In genomic region chr5:118170888-118171529, GRCm38 (mm10) we compare ENCODE assay signal across 8 mouse cellular contexts. TPM values are rescaled to one million over a fixed set of nuclear protein-coding genes. Genes with fewer than 3 reads are reported as not detected.
A peak's percentile ranks its signal among the peaks of the same experiment; 100 is the strongest.
DNase-seq lines count a peak whose midpoint lies in the region; ATAC-seq and TF ChIP-seq lines count a peak whose summit lies in the region.

No protein-coding gene starts in this region.

- WGBS in thymus, adult 2 months: 3% methylated on average over 25 of the region's 25 CpGs
- under 1% methylated on average over 25 of the region's 25 CpGs for WGBS in embryonic facial prominence, embryonic 15.5 days
- 2% methylated on average over 25 of the region's 25 CpGs for WGBS in liver, embryonic 13.5 days (ENCODE audit: insufficient replicate concordance)
- 3% methylated on average over 25 of the region's 25 CpGs for WGBS in small intestine, adult 2 months

- ATAC-seq in embryonic facial prominence, embryonic 15.5 days (ENCODE audit: insufficient number of reproducible peaks, low FRiP score, low TSS enrichment, low read depth): no peak
- ATAC-seq in liver, embryonic 13.5 days (ENCODE audit: low read depth): no peak

- peak; percentile 33 for DNase-seq in thymus, adult 2 months
- no peak for DNase-seq in thymus, postnatal 10 days (ENCODE audit: low spot score in 2 of 2)
- DNase-seq in induced T-regulatory cell, adult 2 months (ENCODE audit: low read depth): peak; percentile 52
- no peak for DNase-seq in liver, embryonic 13.5 days
- no peak for DNase-seq in ovary, postnatal 36 days (ENCODE audit: low spot score)
- DNase-seq in urinary bladder, postnatal 36 days (ENCODE audit: low spot score in 2 of 2): no peak

- TF ChIP-seq CTCF in thymus, adult 2 months (IDR thresholded peaks at IDR 0.05; ENCODE audit: borderline replicate concordance, control insufficient read depth, extremely low read depth, insufficient read depth, low read length, poor library complexity): no peak
- TF ChIP-seq CTCF in small intestine, adult 2 months (IDR thresholded peaks at IDR 0.05; ENCODE audit: extremely low read depth, insufficient read length, insufficient replicate concordance, low read depth, low read length): no peak

- H3K9me3 ChIP-seq in embryonic facial prominence, embryonic 15.5 days (replicated peaks): 0 out of 2 replicates have a peak, but pooled peaks cover 4% of the 10 kb centered on the region
- H3K9me3 ChIP-seq in liver, embryonic 13.5 days (replicated peaks): no peaks in the 10 kb centered on the region; the same call in 1 of the 2 replicates

- TF ChIP-seq POLR2A in thymus, adult 2 months (IDR thresholded peaks at IDR 0.05; ENCODE audit: control insufficient read depth, extremely low read depth, insufficient read depth, low read length, poor library complexity): no peak
- no peak for TF ChIP-seq POLR2A in small intestine, adult 2 months (IDR thresholded peaks at IDR 0.05; ENCODE audit: low read depth, low read length)

- no peak overlapping the region for H3K4me3 ChIP-seq in thymus, adult 2 months (ENCODE audit: control insufficient read depth, insufficient read depth, low read length)
- peak overlapping the region; percentile 40 for H3K4me3 ChIP-seq in embryonic facial prominence, embryonic 15.5 days (replicated peaks)
- H3K4me3 ChIP-seq in liver, embryonic 13.5 days (replicated peaks): peak overlapping the region; percentile 43; the same call in 1 of the 2 replicates
- H3K4me3 ChIP-seq in small intestine, adult 2 months (ENCODE audit: low read depth, low read length): peak overlapping the region; percentile 13; the same call in 1 of the 2 replicates

- H3K9ac ChIP-seq in embryonic facial prominence, embryonic 15.5 days: no peak overlapping the region
- H3K9ac ChIP-seq in liver, embryonic 13.5 days: no peak overlapping the region

- peaks cover 17% of the 10 kb centered on the region for H3K4me1 ChIP-seq in thymus, adult 2 months (replicated peaks; ENCODE audit: control insufficient read depth, insufficient read depth, low read length)
- peaks cover 36% of the 10 kb centered on the region for H3K4me1 ChIP-seq in embryonic facial prominence, embryonic 15.5 days
- peaks cover 14% of the 10 kb centered on the region for H3K4me1 ChIP-seq in liver, embryonic 13.5 days (replicated peaks)
- peaks cover 13% of the 10 kb centered on the region for H3K4me1 ChIP-seq in small intestine, adult 2 months (ENCODE audit: control insufficient read depth, insufficient read depth, insufficient read length, low read length)

- no peak overlapping the region for H3K27ac ChIP-seq in thymus, adult 2 months (ENCODE audit: control insufficient read depth, insufficient read depth, low read length)
- H3K27ac ChIP-seq in embryonic facial prominence, embryonic 15.5 days (replicated peaks): no peak overlapping the region
- H3K27ac ChIP-seq in liver, embryonic 13.5 days: no peak overlapping the region
- no peak overlapping the region for H3K27ac ChIP-seq in small intestine, adult 2 months (ENCODE audit: insufficient read depth, low read depth, low read length)

- H3K4me2 ChIP-seq in embryonic facial prominence, embryonic 15.5 days (replicated peaks): peak overlapping the region; percentile 69
- no peak overlapping the region for H3K4me2 ChIP-seq in liver, embryonic 13.5 days

- no peaks in the 10 kb centered on the region for H3K36me3 ChIP-seq in thymus, adult 2 months (ENCODE audit: control insufficient read depth, insufficient read depth, low read length)
- H3K36me3 ChIP-seq in embryonic facial prominence, embryonic 15.5 days: no peaks in the 10 kb centered on the region
- H3K36me3 ChIP-seq in liver, embryonic 13.5 days: no peaks in the 10 kb centered on the region
- no peaks in the 10 kb centered on the region for H3K36me3 ChIP-seq in small intestine, adult 2 months (ENCODE audit: control insufficient read depth, insufficient read depth, low read length)

- H3K27me3 ChIP-seq in thymus, adult 2 months (ENCODE audit: control insufficient read depth, insufficient read depth, low read length): peaks cover 29% of the 10 kb centered on the region
- H3K27me3 ChIP-seq in embryonic facial prominence, embryonic 15.5 days: peaks cover 85% of the 10 kb centered on the region
- H3K27me3 ChIP-seq in liver, embryonic 13.5 days: peaks cover 95% of the 10 kb centered on the region
- peaks cover 74% of the 10 kb centered on the region for H3K27me3 ChIP-seq in small intestine, adult 2 months (ENCODE audit: control insufficient read depth, insufficient read depth, low read length)

RNA-seq across cellular contexts. Expression of gene Hrk, which starts 6.6 kb away (rescaled TPM):
- 0.06 and 0.07 TPM in 2 replicates for polyA plus RNA-seq in thymus, adult 2 months (2012; rRNA removed)
- polyA plus RNA-seq in embryonic facial prominence, embryonic 15.5 days (2015; fragmentation: Nextera tagmentation; extraction: Ambion mirVana): 0.36 and 0.63 TPM in 2 replicates
- 0.01 TPM in 1 of 2 replicates, not detected in the other for polyA plus RNA-seq in liver, embryonic 13.5 days (2015; fragmentation: Nextera tagmentation; extraction: Ambion mirVana)
- polyA plus RNA-seq in small intestine, adult 2 months (2012; rRNA removed): not detected in 2 replicates

RNA-seq across cellular contexts. Expression of gene Fbxw8, which starts 15.7 kb away (rescaled TPM):
- 18.0 and 20.9 TPM in 2 replicates for polyA plus RNA-seq in thymus, adult 2 months (2012; rRNA removed)
- polyA plus RNA-seq in embryonic facial prominence, embryonic 15.5 days (2015; fragmentation: Nextera tagmentation; extraction: Ambion mirVana): 27.7 and 28.1 TPM in 2 replicates
- polyA plus RNA-seq in liver, embryonic 13.5 days (2015; fragmentation: Nextera tagmentation; extraction: Ambion mirVana): 8.7 and 10.0 TPM in 2 replicates
- 15.9 and 28.3 TPM in 2 replicates for polyA plus RNA-seq in small intestine, adult 2 months (2012; rRNA removed)

Comparison
In these comparisons a context has a peak if more than half of its experiments do, and no peak if none do; other contexts are left out.
1. DNase-seq: peak in thymus, adult 2 months (single experiment) and induced T-regulatory cell, adult 2 months (single experiment); none in thymus, postnatal 10 days (0 of 2), liver, embryonic 13.5 days (single experiment), ovary, postnatal 36 days (single experiment) and urinary bladder, postnatal 36 days (0 of 2).